In the genomic region with DNA sequence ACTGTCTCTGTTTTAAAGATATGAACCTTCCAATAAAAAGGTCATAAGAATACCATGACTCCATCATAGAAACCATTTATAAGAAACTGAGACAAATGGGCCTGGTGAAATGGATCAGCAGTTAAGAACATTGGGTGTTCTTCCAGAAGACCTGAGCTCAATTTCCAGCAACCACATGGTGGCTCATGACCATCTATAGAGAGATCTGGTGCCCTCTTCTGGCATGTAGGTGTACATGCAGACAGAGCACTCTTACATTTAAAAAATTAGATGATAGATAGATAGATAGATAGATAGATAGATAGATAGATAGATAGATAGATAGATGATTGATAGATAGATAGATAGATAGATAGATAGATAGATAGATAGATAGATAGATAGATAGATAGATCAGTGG, we compare ENCODE assay signal across 21 mouse cellular contexts. TPM values are rescaled to one million over a fixed set of nuclear protein-coding genes. Genes with fewer than 3 reads are reported as not detected.
DNase-seq lines count a peak whose midpoint lies in the region; ATAC-seq and TF ChIP-seq lines count a peak whose summit lies in the region.
"Not testable (repeated sequence)": the region's sequence is repeated elsewhere in the genome, so short reads cannot be mapped to it uniquely, and the experiment has no call there.
"Had no signal": no experiment of that assay in that cellular context is flagged by ENCODE, and none has a peak within 500 bp of the region (broad histone marks: within the 10 kb centered on the region; RNA-seq: fewer than 3 reads in every experiment).

No protein-coding gene starts in this region.

- not testable (repeated sequence) for H3K27me3 ChIP-seq in CH12.LX (replicated peaks); Patski; stomach, postnatal 0 days (ENCODE audit: control insufficient read depth, insufficient read depth, low read length)

- H3K4me1 ChIP-seq in CH12.LX (ENCODE audit: control insufficient read depth in 1 of 2, insufficient read depth in 2 of 2); stomach, postnatal 0 days (replicated peaks; ENCODE audit: control insufficient read depth, insufficient read depth): not testable (repeated sequence)

- not testable (repeated sequence) for H3K9me3 ChIP-seq in CH12.LX (replicated peaks; ENCODE audit: low read length); stomach, postnatal 0 days (ENCODE audit: control insufficient read depth, low read length)

- peak; percentile 44 for TF ChIP-seq RAD21 in CH12.LX (IDR thresholded peaks at IDR 0.05; ENCODE audit: low read depth, low read length)

- not testable (repeated sequence) for ATAC-seq in Patski; stomach, postnatal 0 days (ENCODE audit: low FRiP score, low TSS enrichment)
- ATAC-seq in common myeloid progenitor, adult 5-6 weeks (replicated peaks; ENCODE audit: low read depth, poor library complexity, severe bottlenecking), result 0 out of 2 replicates have a peak, but pooled peaks have one; percentile 15
- ATAC-seq in megakaryocyte progenitor cell, adult 5-6 weeks (replicated peaks; ENCODE audit: poor library complexity), result 0 out of 2 replicates have a peak, but pooled peaks have one; percentile 31

- not testable (repeated sequence) for H3K4me2 ChIP-seq in CH12.LX (ENCODE audit: insufficient read depth, low read depth, poor library complexity, severe bottlenecking); stomach, postnatal 0 days (replicated peaks; ENCODE audit: low read depth)

- not testable (repeated sequence) for H3K36me3 ChIP-seq in CH12.LX (replicated peaks in 1 of 2; ENCODE audit: control insufficient read depth in 1 of 2, insufficient read depth in 1 of 2, low read length in 1 of 2); stomach, postnatal 0 days (ENCODE audit: control insufficient read depth, insufficient read depth, low read length)

- dilution Hi-C loops in CH12.LX (cut with MboI; ENCODE audit: extremely low pct_ligation_motif_present, extremely low pct_unique_long_range_greater_than_20kb, low sequenced_read_pairs), result not testable (repeated sequence)

- in situ Hi-C loops in CH12.LX (cut with MboI; ENCODE audit: low pct_ligation_motif_present, low pct_unique_long_range_greater_than_20kb, low sequenced_read_pairs); Patski (cut with MboI; ENCODE audit: low pct_unique_long_range_greater_than_20kb): not testable (repeated sequence)

- peak in 1 of 2 experiments; percentile 74; a peak in 2 of 4 replicates for TF ChIP-seq CTCF in CH12.LX (conservative IDR thresholded peaks at IDR 0.05 in 1 of 2, IDR thresholded peaks at IDR 0.05 in 1 of 2; ENCODE audit: low read depth in 2 of 2, low read length in 2 of 2)
- TF ChIP-seq CTCF in Patski (IDR thresholded peaks at IDR 0.05), result peak; percentile 56
- TF ChIP-seq CTCF in layer of hippocampus, adult 2 months (conservative IDR thresholded peaks at IDR 0.05), result peak; percentile 41
- TF ChIP-seq CTCF in stomach, postnatal 0 days (IDR thresholded peaks at IDR 0.05; ENCODE audit: low read depth), result peak; percentile 41; the same call in 1 of the 2 replicates

- POLR2A ChIA-PET in Patski (lab: Charles Lee), result not testable (repeated sequence)

- H3K27ac ChIP-seq in CH12.LX (ENCODE audit: insufficient read depth, low read depth); layer of hippocampus, adult 2 months; stomach, postnatal 0 days (replicated peaks): not testable (repeated sequence)

- not testable (repeated sequence) for TF ChIP-seq EP300 in CH12.LX (IDR thresholded peaks at IDR 0.05; ENCODE audit: low read length); stomach, postnatal 0 days (optimal IDR thresholded peaks at IDR 0.05)

- not testable (repeated sequence) for H3K4me3 ChIP-seq in CH12.LX (replicated peaks in 1 of 3; ENCODE audit: low read depth in 2 of 3, low read length in 2 of 3, poor library complexity in 1 of 3); layer of hippocampus, adult 2 months; stomach, postnatal 0 days (ENCODE audit: low read depth, low read length)

- CTCF ChIA-PET in Patski (lab: Charles Lee), result interaction anchor here (0.9 to 1.1 kb wide), 2 partner anchors 8 to 16 kb away, joined by 4 read pairs; a partner anchor contains a TSS

- not testable (repeated sequence) for H3K79me2 ChIP-seq in CH12.LX (replicated peaks; ENCODE audit: control insufficient read depth, extremely low read depth, insufficient read depth, poor library complexity, severe bottlenecking)

- TF ChIP-seq POLR2A in CH12.LX (IDR thresholded peaks at IDR 0.05; ENCODE audit: low read depth, low read length), result not testable (repeated sequence)

- DNase-seq in CH12.LX (ENCODE audit: extremely low read depth), result peak; percentile 43
- not testable (repeated sequence) for DNase-seq in Patski (ENCODE audit: low read depth, low spot score); layer of hippocampus, adult 2 months (ENCODE audit: low spot score in 2 of 2); stomach, postnatal 0 days (ENCODE audit: low spot score)
- DNase-seq in induced T-regulatory cell, adult 2 months (ENCODE audit: low read depth), result peak; percentile 44

- H3K9ac ChIP-seq in CH12.LX (ENCODE audit: insufficient read depth, low read depth); stomach, postnatal 0 days (ENCODE audit: low read length): not testable (repeated sequence)

TF ChIP-seq in CH12.LX, 34 proteins besides CTCF, POLR2A, EP300 and RAD21:
- TF ChIP-seq SMC3 (IDR thresholded peaks at IDR 0.05; ENCODE audit: low read depth, low read length) (peak; percentile 55), MYC (IDR thresholded peaks at IDR 0.05; ENCODE audit: low read depth, low read length) (peak; percentile 75)
TF ChIP-seq in CH12.LX: peak in this region for 2; not testable (repeated sequence) for 32.

RNA-seq across cellular contexts. Expression of a gene that starts 3.8 kb away (rescaled TPM):
- not detected in 2 replicates for total RNA-seq in CH12.LX (2012; rRNA removed)
- not detected in 2 replicates for total RNA-seq in CH12.LX (2014; rRNA removed)
- not detected in 2 replicates for polyA plus RNA-seq in CH12.LX (2012; ENCODE audit: insufficient read length, low read depth)
- polyA plus RNA-seq in Patski (2021), result not detected
- not detected in 2 replicates for total RNA-seq in common myeloid progenitor, adult 5-6 weeks (2017)
- under 1 TPM in 1 of 2 experiments, not detected in 1; 0.08 TPM for total RNA-seq in layer of hippocampus, adult 2 months (2021)
- not detected in 2 replicates for total RNA-seq in megakaryocyte progenitor cell, adult 5-6 weeks (2015)
- not detected in 2 replicates for total RNA-seq in megakaryocyte progenitor cell, adult 5-6 weeks (2017)
- not detected in 2 replicates for polyA plus RNA-seq in stomach, postnatal 0 days (2015; fragmentation: Nextera tagmentation; extraction: Ambion mirVana)
- total RNA-seq: adrenal gland, adult 2 months; gastrocnemius, postnatal 36 days; hematopoietic stem cell, adult 5-6 weeks had no signal
- polyA plus RNA-seq: adrenal gland, adult 2 months; forebrain, embryonic 15.5 days; heart, embryonic 16.5 days; hindbrain, embryonic 16.5 days; limb, embryonic 11.5 days; liver, embryonic 12.5 days; lung, embryonic 15.5 days; midbrain, embryonic 13.5 days; neural tube, embryonic 14.5 days; stomach, embryonic 14.5 days had no signal

RNA-seq across cellular contexts. Expression of a gene that starts 7.8 kb away (rescaled TPM):
- total RNA-seq in CH12.LX (2012; rRNA removed) (not detected in 2 replicates), CH12.LX (2014; rRNA removed) (not detected in 2 replicates)
- polyA plus RNA-seq in CH12.LX (2012; ENCODE audit: insufficient read length, low read depth) (not detected in 2 replicates), Patski (2021) (not detected)
- total RNA-seq in common myeloid progenitor, adult 5-6 weeks (2017), result not detected in 2 replicates
- total RNA-seq in layer of hippocampus, adult 2 months (2021), result not detected
- not detected in 2 replicates for total RNA-seq in megakaryocyte progenitor cell, adult 5-6 weeks (2015)
- total RNA-seq in megakaryocyte progenitor cell, adult 5-6 weeks (2017), result not detected in 2 replicates
- not detected in 2 replicates for polyA plus RNA-seq in stomach, postnatal 0 days (2015; fragmentation: Nextera tagmentation; extraction: Ambion mirVana)
- total RNA-seq: adrenal gland, adult 2 months; gastrocnemius, postnatal 36 days; hematopoietic stem cell, adult 5-6 weeks; layer of hippocampus, postnatal 10 days had no signal
- polyA plus RNA-seq: adrenal gland, adult 2 months; embryonic facial prominence, embryonic 14.5 days; forebrain, embryonic 15.5 days; heart, embryonic 16.5 days; hindbrain, embryonic 16.5 days; limb, embryonic 11.5 days; liver, embryonic 12.5 days; lung, embryonic 15.5 days; midbrain, embryonic 13.5 days; neural tube, embryonic 14.5 days; stomach, embryonic 14.5 days had no signal

RNA-seq across cellular contexts. Expression of a gene that starts 19.4 kb away (rescaled TPM):
- total RNA-seq in CH12.LX (2012; rRNA removed) (not detected in 2 replicates), CH12.LX (2014; rRNA removed) (not detected in 2 replicates)
- polyA plus RNA-seq in CH12.LX (2012; ENCODE audit: insufficient read length, low read depth) (not detected in 2 replicates), Patski (2021) (not detected)
- not detected in 2 replicates for total RNA-seq in common myeloid progenitor, adult 5-6 weeks (2017)
- total RNA-seq in layer of hippocampus, adult 2 months (2021), result not detected
- total RNA-seq in megakaryocyte progenitor cell, adult 5-6 weeks (2015), result not detected in 2 replicates
- not detected in 2 replicates for total RNA-seq in megakaryocyte progenitor cell, adult 5-6 weeks (2017)
- polyA plus RNA-seq in stomach, postnatal 0 days (2015; fragmentation: Nextera tagmentation; extraction: Ambion mirVana), result 0.07 TPM in 1 of 2 replicates, not detected in the other
- total RNA-seq: adrenal gland, adult 2 months; gastrocnemius, postnatal 36 days; hematopoietic stem cell, adult 5-6 weeks; layer of hippocampus, postnatal 10 days had no signal
- polyA plus RNA-seq: adrenal gland, adult 2 months; embryonic facial prominence, embryonic 14.5 days; forebrain, embryonic 15.5 days; heart, embryonic 16.5 days; hindbrain, embryonic 16.5 days; limb, embryonic 11.5 days; liver, embryonic 12.5 days; lung, embryonic 15.5 days; midbrain, embryonic 13.5 days; neural tube, embryonic 14.5 days; stomach, embryonic 14.5 days had no signal

RNA-seq across cellular contexts. Expression of a gene that starts 35.5 kb away (rescaled TPM):
- not detected in 2 replicates for total RNA-seq in CH12.LX (2012; rRNA removed)
- total RNA-seq in CH12.LX (2014; rRNA removed), result not detected in 2 replicates
- not detected in 2 replicates for polyA plus RNA-seq in CH12.LX (2012; ENCODE audit: insufficient read length, low read depth)
- polyA plus RNA-seq in Patski (2021), result not detected
- total RNA-seq in common myeloid progenitor, adult 5-6 weeks (2017), result not detected in 2 replicates
- not detected for total RNA-seq in layer of hippocampus, adult 2 months (2021)
- total RNA-seq in megakaryocyte progenitor cell, adult 5-6 weeks (2015), result 0.02 TPM in 1 of 2 replicates, not detected in the other
- not detected in 2 replicates for total RNA-seq in megakaryocyte progenitor cell, adult 5-6 weeks (2017)
- not detected in 2 replicates for polyA plus RNA-seq in stomach, postnatal 0 days (2015; fragmentation: Nextera tagmentation; extraction: Ambion mirVana)
- total RNA-seq: gastrocnemius, postnatal 36 days; hematopoietic stem cell, adult 5-6 weeks; layer of hippocampus, postnatal 10 days had no signal
- polyA plus RNA-seq: adrenal gland, adult 2 months; embryonic facial prominence, embryonic 14.5 days; forebrain, embryonic 15.5 days; heart, embryonic 16.5 days; hindbrain, embryonic 16.5 days; limb, embryonic 11.5 days; liver, embryonic 12.5 days; lung, embryonic 15.5 days; midbrain, embryonic 13.5 days; neural tube, embryonic 14.5 days; stomach, embryonic 14.5 days had no signal

RNA-seq across cellular contexts. Expression of a gene that starts 38.4 kb away (rescaled TPM):
- not detected in 2 replicates for total RNA-seq in CH12.LX (2012; rRNA removed)
- total RNA-seq in CH12.LX (2014; rRNA removed), result not detected in 2 replicates
- not detected in 2 replicates for polyA plus RNA-seq in CH12.LX (2012; ENCODE audit: insufficient read length, low read depth)
- polyA plus RNA-seq in Patski (2021), result not detected
- 0.87 TPM in 1 of 2 replicates, not detected in the other for total RNA-seq in common myeloid progenitor, adult 5-6 weeks (2017)
- not detected for total RNA-seq in layer of hippocampus, adult 2 months (2021)
- not detected in 2 replicates for total RNA-seq in megakaryocyte progenitor cell, adult 5-6 weeks (2015)
- not detected in 2 replicates for total RNA-seq in megakaryocyte progenitor cell, adult 5-6 weeks (2017)
- polyA plus RNA-seq in stomach, postnatal 0 days (2015; fragmentation: Nextera tagmentation; extraction: Ambion mirVana), result not detected in 2 replicates
- total RNA-seq: adrenal gland, adult 2 months; gastrocnemius, postnatal 36 days; hematopoietic stem cell, adult 5-6 weeks; layer of hippocampus, postnatal 10 days had no signal
- polyA plus RNA-seq: adrenal gland, adult 2 months; embryonic facial prominence, embryonic 14.5 days; forebrain, embryonic 15.5 days; heart, embryonic 16.5 days; hindbrain, embryonic 16.5 days; limb, embryonic 11.5 days; liver, embryonic 12.5 days; lung, embryonic 15.5 days; midbrain, embryonic 13.5 days; neural tube, embryonic 14.5 days; stomach, embryonic 14.5 days had no signal
